Mouse (Mus musculus) lung, embryonic 16.5 days (tissue): Measurements from ENCODE around the gene Pde8a. TPM values are rescaled to one million over a fixed set of nuclear protein-coding genes. Genes with fewer than 3 reads are reported as not detected.
A peak's percentile ranks its signal among the peaks of the same experiment; 100 is the strongest.
"Not testable (repeated sequence)": the region's sequence is repeated elsewhere in the genome, so short reads cannot be mapped to it uniquely, and the experiment has no call there.

Source experiments
- ATAC-seq: fragments of 200-750 bp; cut with Nextera tagmentation; 2 replicates; pipeline ENCODE4 v1.8.0; 2017; ENCODE audit warnings: low read depth, mild to moderate bottlenecking, moderate library complexity
- H3K27ac ChIP-seq: fragments of 300-500 bp; sonication (generic); 2 replicates; pipeline ENCODE4 v1.5.1; 2014; ENCODE audit warnings: mild to moderate bottlenecking, control low read depth, low read length
- H3K27me3 ChIP-seq: fragments of 300-500 bp; sonication (generic); 2 replicates; pipeline ENCODE4 v1.6.1; 2014; ENCODE audit warnings: low read depth, low read length, mixed read lengths; ENCODE audit not compliant: control insufficient read depth, insufficient read depth
- H3K36me3 ChIP-seq: fragments of 300-500 bp; sonication (generic); 2 replicates; pipeline ENCODE4 v1.6.1; 2014; ENCODE audit warnings: low read length; ENCODE audit not compliant: control insufficient read depth, insufficient read depth
- H3K4me1 ChIP-seq: fragments of 300-500 bp; sonication (generic); replicated peaks from 2 replicates; pipeline ENCODE4 v1.6.1; 2014; ENCODE audit warnings: low read length, mixed read lengths; ENCODE audit not compliant: control insufficient read depth, insufficient read depth
- H3K4me2 ChIP-seq: fragments of 300-500 bp; sonication (generic); 2 replicates; pipeline ENCODE4 v1.6.1; 2014; ENCODE audit warnings: low read depth, low read length, control low read depth
- H3K4me3 ChIP-seq: fragments of 300-500 bp; sonication (generic); 2 replicates; pipeline ENCODE4 v1.5.1; 2014; ENCODE audit warnings: mild to moderate bottlenecking, low read length, control low read depth
- H3K9ac ChIP-seq: fragments of 300-500 bp; sonication (generic); 2 replicates; pipeline ENCODE4 v1.6.1; 2014; ENCODE audit warnings: low read length, control low read depth
- H3K9me3 ChIP-seq: fragments of 300-500 bp; sonication (generic); 2 replicates; pipeline ENCODE4 v1.6.1; 2016; ENCODE audit warnings: low read length; ENCODE audit not compliant: control insufficient read depth
- WGBS: fragments of 180-500 bp; shearing (Covaris S2); extraction: QIAGEN DNeasy Blood & Tissue Kit; methylation state at CpG from one replicate; pipeline ENCODE4 v1.1.7; 2014; 5-methylcytosine and 5-hydroxymethylcytosine counted together
- polyA plus RNA-seq: library from polyadenylated mRNA; unstranded; fragments of >200 nt; fragmentation: Nextera tagmentation; extraction: Ambion mirVana; gene quantifications from 2 replicates; pipeline ENCODE4 v1.2.1, GENCODE M21; 2015

Pde8a gene
- polyA plus RNA-seq, 1 experiment from 2014 or later = 2.9 TPM

GRCm38 (mm10) chr7:81183181-81183580 is 30.2 kb upstream of the Pde8a start:
- Histone ChIP-seq H3K9me3 (no peaks in the 10 kb centered on the region), H3K27ac (no peak overlapping the region), H3K4me1 (no peaks in the 10 kb centered on the region), H3K4me2 (no peak overlapping the region), H3K27me3 (no peaks in the 10 kb centered on the region), H3K9ac (no peak overlapping the region), H3K36me3 (no peaks in the 10 kb centered on the region), H3K4me3 (no peak overlapping the region)
- no peak for ATAC-seq

GRCm38 (mm10) chr7:81184136-81184535 is 29.3 kb upstream of the Pde8a start:
- WGBS = 74% methylated on average over 2 of the region's 2 CpGs
- no peak for ATAC-seq
- Histone ChIP-seq H3K27ac (no peak overlapping the region), H3K4me1 (no peaks in the 10 kb centered on the region), H3K27me3 (no peaks in the 10 kb centered on the region), H3K4me3 (no peak overlapping the region), H3K4me2 (no peak overlapping the region), H3K9ac (no peak overlapping the region), H3K9me3 (no peaks in the 10 kb centered on the region), H3K36me3 (no peaks in the 10 kb centered on the region)

GRCm38 (mm10) chr7:81184651-81185050 is 28.7 kb upstream of the Pde8a start:
- no peak overlapping the region for H3K4me2 ChIP-seq
- no peaks in the 10 kb centered on the region for H3K9me3 ChIP-seq
- no peak for ATAC-seq
- H3K27me3 ChIP-seq = no peaks in the 10 kb centered on the region
- H3K27ac ChIP-seq = no peak overlapping the region
- H3K4me3 ChIP-seq = no peak overlapping the region
- H3K36me3 ChIP-seq = no peaks in the 10 kb centered on the region
- H3K4me1 ChIP-seq = no peaks in the 10 kb centered on the region
- H3K9ac ChIP-seq = no peak overlapping the region
- WGBS = 86% methylated on average over 1 of the region's 1 CpGs

GRCm38 (mm10) chr7:81186036-81186435 is 27.4 kb upstream of the Pde8a start:
- H3K4me1 ChIP-seq = not testable (repeated sequence)

GRCm38 (mm10) chr7:81189180-81189579 is 24.2 kb upstream of the Pde8a start:
- Histone ChIP-seq H3K27me3 (no peaks in the 10 kb centered on the region), H3K4me1 (no peaks in the 10 kb centered on the region), H3K36me3 (no peaks in the 10 kb centered on the region), H3K9me3 (no peaks in the 10 kb centered on the region), H3K4me2 (no peak overlapping the region), H3K4me3 (no peak overlapping the region), H3K27ac (no peak overlapping the region), H3K9ac (no peak overlapping the region)
- 60% methylated on average over 9 of the region's 9 CpGs for WGBS
- ATAC-seq = no peak

More at GRCm38 (mm10) chr7:81186036-81186435, 27.4 kb upstream of the Pde8a start:
- H3K4me3 ChIP-seq, H3K27me3 ChIP-seq, H3K9ac ChIP-seq, H3K36me3 ChIP-seq, H3K4me2 ChIP-seq, ATAC-seq, H3K9me3 ChIP-seq, H3K27ac ChIP-seq: not testable (repeated sequence)

- WGBS = 27% methylated on average over 4 of the region's 4 CpGs
- H3K9ac ChIP-seq = no peak overlapping the region
- no peaks in the 10 kb centered on the region for H3K9me3 ChIP-seq
- no peaks in the 10 kb centered on the region for H3K27me3 ChIP-seq
- ATAC-seq = no peak
- no peak overlapping the region for H3K4me3 ChIP-seq
- no peak overlapping the region for H3K27ac ChIP-seq
- H3K4me2 ChIP-seq = no peak overlapping the region
- no peaks in the 10 kb centered on the region for H3K36me3 ChIP-seq
- H3K4me1 ChIP-seq = peaks cover 29% of the 10 kb centered on the region
Measured at GRCm38 (mm10) chr7:81195509-81195908, 17.9 kb upstream of the Pde8a start.

- Histone ChIP-seq H3K36me3 (no peaks in the 10 kb centered on the region), H3K27me3 (no peaks in the 10 kb centered on the region), H3K9me3 (no peaks in the 10 kb centered on the region), H3K4me1 (peaks cover 29% of the 10 kb centered on the region), H3K27ac (no peak overlapping the region), H3K9ac (no peak overlapping the region), H3K4me3 (no peak overlapping the region), H3K4me2 (no peak overlapping the region)
- peak; percentile 85 for ATAC-seq
- WGBS = 43% methylated on average over 3 of the region's 3 CpGs
Measured at GRCm38 (mm10) chr7:81196796-81197195, 16.6 kb upstream of the Pde8a start.

GRCm38 (mm10) chr7:81198538-81198937 is 14.9 kb upstream of the Pde8a start:
- H3K9me3 ChIP-seq = no peaks in the 10 kb centered on the region
- no peaks in the 10 kb centered on the region for H3K27me3 ChIP-seq
- H3K9ac ChIP-seq = no peak overlapping the region
- H3K27ac ChIP-seq = no peak overlapping the region
- H3K4me3 ChIP-seq = no peak overlapping the region
- peak; percentile 77 for ATAC-seq
- no peaks in the 10 kb centered on the region for H3K36me3 ChIP-seq
- WGBS = 20% methylated on average over 4 of the region's 4 CpGs
- no peak overlapping the region for H3K4me2 ChIP-seq
- H3K4me1 ChIP-seq = peaks cover 31% of the 10 kb centered on the region

GRCm38 (mm10) chr7:81199109-81199508 is 14.3 kb upstream of the Pde8a start:
- ATAC-seq = peak; percentile 61
- Histone ChIP-seq H3K9ac (no peak overlapping the region), H3K4me3 (no peak overlapping the region), H3K36me3 (no peaks in the 10 kb centered on the region), H3K4me2 (no peak overlapping the region), H3K27ac (no peak overlapping the region), H3K4me1 (peaks cover 31% of the 10 kb centered on the region), H3K27me3 (no peaks in the 10 kb centered on the region), H3K9me3 (no peaks in the 10 kb centered on the region)
- WGBS = 32% methylated on average over 5 of the region's 5 CpGs

- no peak for ATAC-seq
- Histone ChIP-seq H3K27me3 (no peaks in the 10 kb centered on the region), H3K4me2 (no peak overlapping the region), H3K4me1 (peaks cover 31% of the 10 kb centered on the region), H3K36me3 (no peaks in the 10 kb centered on the region), H3K27ac (no peak overlapping the region), H3K9me3 (no peaks in the 10 kb centered on the region), H3K4me3 (no peak overlapping the region), H3K9ac (no peak overlapping the region)
- 52% methylated on average over 4 of the region's 4 CpGs for WGBS
Measured at GRCm38 (mm10) chr7:81199757-81200156, 13.6 kb upstream of the Pde8a start.
